Mouse (Mus musculus): ENCODE measurements around the gene Bcl7c. TPM values are rescaled to one million over a fixed set of nuclear protein-coding genes. Genes with fewer than 3 reads are reported as not detected.
"Not testable (repeated sequence)": the region's sequence is repeated elsewhere in the genome, so short reads cannot be mapped to it uniquely, and the experiment has no call there.

The Bcl7c gene
- polyA plus RNA-seq, 1 experiment from 2014 or later: 72.6 TPM

- ATAC-seq (ENCODE audit: low FRiP score): peak; percentile 90
- WGBS: under 1% methylated on average over 19 of the region's 19 CpGs
Measured at GRCm38 (mm10) chr7:127745251-127745651, 36.5 kb upstream of the Bcl7c start.

GRCm38 (mm10) chr7:127744366-127745045 lies 35.8 kb upstream of the Bcl7c start, which contains the start of gene Fbxl19:
Gene Fbxl19, plus strand, starts transcription at chr7:127744543.
- 2% methylated on average over 26 of the region's 26 CpGs for WGBS
- Histone ChIP-seq H3K9ac (peak within 1 kb of the TSS; percentile 96), H3K9me3 (no peaks in the 10 kb centered on the region), H3K36me3 (replicated peaks) (peaks cover 17% of the 10 kb centered on the region), H3K27ac (peak within 1 kb of the TSS; percentile 94), H3K4me1 (peaks cover 25% of the 10 kb centered on the region), H3K27me3 (no peaks in the 10 kb centered on the region), H3K4me2 (peak within 1 kb of the TSS; percentile 84), H3K4me3 (replicated peaks) (peak within 1 kb of the TSS; percentile 91)
- no peak for ATAC-seq (ENCODE audit: low FRiP score)

More at GRCm38 (mm10) chr7:127745251-127745651, 36.5 kb upstream of the Bcl7c start:
- Histone ChIP-seq H3K27me3 (no peaks in the 10 kb centered on the region), H3K9ac (peak overlapping the region; percentile 96), H3K4me2 (peak overlapping the region; percentile 84), H3K4me3 (replicated peaks) (peak overlapping the region; percentile 91), H3K36me3 (replicated peaks) (peaks cover 24% of the 10 kb centered on the region), H3K4me1 (peaks cover 25% of the 10 kb centered on the region), H3K27ac (peak overlapping the region; percentile 94), H3K9me3 (no peaks in the 10 kb centered on the region)

- not testable (repeated sequence) for H3K4me3 ChIP-seq (replicated peaks); H3K9ac ChIP-seq; H3K4me2 ChIP-seq; H3K9me3 ChIP-seq; H3K27ac ChIP-seq; H3K36me3 ChIP-seq (replicated peaks); H3K4me1 ChIP-seq; ATAC-seq (ENCODE audit: low FRiP score); H3K27me3 ChIP-seq
- no CpG with 5 or more reads among the region's 5 CpGs for WGBS
Measured at GRCm38 (mm10) chr7:127732066-127732465, 23.3 kb upstream of the Bcl7c start, which contains the start of gene Ctf2. Gene Ctf2, minus strand, starts transcription at chr7:127732166.

- H3K9me3 ChIP-seq: no peaks in the 10 kb centered on the region
- no peak overlapping the region for H3K9ac ChIP-seq
- no peak overlapping the region for H3K4me2 ChIP-seq
- no peaks in the 10 kb centered on the region for H3K4me1 ChIP-seq
- no peak for ATAC-seq (ENCODE audit: low FRiP score)
- no peaks in the 10 kb centered on the region for H3K27me3 ChIP-seq
- H3K4me3 ChIP-seq (replicated peaks): no peak overlapping the region
- H3K36me3 ChIP-seq (replicated peaks): no peaks in the 10 kb centered on the region
- WGBS: 74% methylated on average over 4 of the region's 4 CpGs
- H3K27ac ChIP-seq: no peak overlapping the region
Measured at GRCm38 (mm10) chr7:127730170-127730569, 21.4 kb upstream of the Bcl7c start.

GRCm38 (mm10) chr7:127727898-127728297 lies 19.2 kb upstream of the Bcl7c start:
- H3K4me1 ChIP-seq: no peaks in the 10 kb centered on the region
- 88% methylated on average over 7 of the region's 7 CpGs for WGBS
- H3K4me2 ChIP-seq: no peak overlapping the region
- no peaks in the 10 kb centered on the region for H3K9me3 ChIP-seq
- no peak for ATAC-seq (ENCODE audit: low FRiP score)
- no peak overlapping the region for H3K9ac ChIP-seq
- H3K4me3 ChIP-seq (replicated peaks): no peak overlapping the region
- H3K27ac ChIP-seq: no peak overlapping the region
- no peaks in the 10 kb centered on the region for H3K36me3 ChIP-seq (replicated peaks)
- H3K27me3 ChIP-seq: no peaks in the 10 kb centered on the region

DNA sequence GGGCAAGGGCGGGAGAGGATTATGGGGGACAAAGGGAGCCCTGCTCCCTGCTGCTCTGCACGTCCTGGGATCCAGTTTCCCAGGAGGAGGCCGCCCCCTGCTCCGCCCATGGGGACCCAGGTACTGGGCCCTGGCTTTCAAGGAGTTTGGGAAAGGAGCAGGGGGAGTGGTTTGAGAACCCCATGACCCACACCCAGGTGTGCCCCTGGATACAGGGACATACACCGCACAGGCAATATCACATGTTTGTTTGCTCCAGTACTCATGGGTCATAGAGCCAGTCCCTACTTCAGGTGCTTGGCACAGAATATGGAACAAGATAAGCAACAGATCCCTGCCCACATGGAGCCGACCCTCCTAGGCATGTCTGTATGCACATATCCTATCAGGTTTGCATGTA lies 17.2 kb upstream of the Bcl7c start:
- no peaks in the 10 kb centered on the region for H3K4me1 ChIP-seq
- H3K4me2 ChIP-seq: no peak overlapping the region
- no peak overlapping the region for H3K9ac ChIP-seq
- no peak for ATAC-seq (ENCODE audit: low FRiP score)
- WGBS: 44% methylated on average over 6 of the region's 6 CpGs
- H3K4me3 ChIP-seq (replicated peaks): no peak overlapping the region
- no peak overlapping the region for H3K27ac ChIP-seq
- no peaks in the 10 kb centered on the region for H3K9me3 ChIP-seq
- no peaks in the 10 kb centered on the region for H3K27me3 ChIP-seq
- no peaks in the 10 kb centered on the region for H3K36me3 ChIP-seq (replicated peaks)

DNA sequence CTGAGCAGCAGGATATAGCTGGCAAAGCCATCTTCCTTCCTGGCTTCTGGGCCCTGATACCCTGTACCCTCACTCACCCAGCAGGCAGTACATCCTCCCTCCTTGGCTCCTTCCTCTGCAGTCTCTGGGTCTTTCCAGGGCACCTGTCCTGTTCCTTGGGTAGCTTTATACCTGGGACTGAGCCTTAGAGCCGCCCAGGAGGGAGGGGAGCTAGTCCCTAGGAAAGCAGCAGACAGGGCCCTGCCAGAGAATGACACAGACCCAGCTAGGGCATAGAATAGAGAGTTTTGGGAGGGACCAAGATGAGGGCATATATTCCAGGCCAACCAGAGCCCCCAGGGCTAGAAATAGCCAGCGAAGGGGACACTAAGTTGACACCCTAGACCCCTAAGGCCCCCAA lies 16.8 kb upstream of the Bcl7c start:
- H3K4me3 ChIP-seq (replicated peaks): no peak overlapping the region
- ATAC-seq (ENCODE audit: low FRiP score): no peak
- H3K9ac ChIP-seq: no peak overlapping the region
- no peaks in the 10 kb centered on the region for H3K4me1 ChIP-seq
- H3K9me3 ChIP-seq: no peaks in the 10 kb centered on the region
- no peak overlapping the region for H3K4me2 ChIP-seq
- 40% methylated on average over 2 of the region's 2 CpGs for WGBS
- no peaks in the 10 kb centered on the region for H3K27me3 ChIP-seq
- H3K27ac ChIP-seq: no peak overlapping the region
- no peaks in the 10 kb centered on the region for H3K36me3 ChIP-seq (replicated peaks)

GRCm38 (mm10) chr7:127719258-127719657 lies 10.5 kb upstream of the Bcl7c start:
- WGBS: 89% methylated on average over 6 of the region's 6 CpGs
- no peak overlapping the region for H3K4me3 ChIP-seq (replicated peaks)
- ATAC-seq (ENCODE audit: low FRiP score): no peak
- no peaks in the 10 kb centered on the region for H3K27me3 ChIP-seq
- H3K36me3 ChIP-seq (replicated peaks): no peaks in the 10 kb centered on the region
- no peak overlapping the region for H3K27ac ChIP-seq
- H3K4me1 ChIP-seq: peaks cover 7% of the 10 kb centered on the region
- no peak overlapping the region for H3K9ac ChIP-seq
- H3K4me2 ChIP-seq: no peak overlapping the region
- no peaks in the 10 kb centered on the region for H3K9me3 ChIP-seq

GRCm38 (mm10) chr7:127718339-127718738 lies 9.6 kb upstream of the Bcl7c start:
- 85% methylated on average over 6 of the region's 6 CpGs for WGBS
- H3K36me3 ChIP-seq (replicated peaks): no peaks in the 10 kb centered on the region
- no peak overlapping the region for H3K27ac ChIP-seq
- no peaks in the 10 kb centered on the region for H3K9me3 ChIP-seq
- no peaks in the 10 kb centered on the region for H3K27me3 ChIP-seq
- H3K9ac ChIP-seq: no peak overlapping the region
- H3K4me3 ChIP-seq (replicated peaks): no peak overlapping the region
- peaks cover 9% of the 10 kb centered on the region for H3K4me1 ChIP-seq
- no peak for ATAC-seq (ENCODE audit: low FRiP score)
- no peak overlapping the region for H3K4me2 ChIP-seq

DNA sequence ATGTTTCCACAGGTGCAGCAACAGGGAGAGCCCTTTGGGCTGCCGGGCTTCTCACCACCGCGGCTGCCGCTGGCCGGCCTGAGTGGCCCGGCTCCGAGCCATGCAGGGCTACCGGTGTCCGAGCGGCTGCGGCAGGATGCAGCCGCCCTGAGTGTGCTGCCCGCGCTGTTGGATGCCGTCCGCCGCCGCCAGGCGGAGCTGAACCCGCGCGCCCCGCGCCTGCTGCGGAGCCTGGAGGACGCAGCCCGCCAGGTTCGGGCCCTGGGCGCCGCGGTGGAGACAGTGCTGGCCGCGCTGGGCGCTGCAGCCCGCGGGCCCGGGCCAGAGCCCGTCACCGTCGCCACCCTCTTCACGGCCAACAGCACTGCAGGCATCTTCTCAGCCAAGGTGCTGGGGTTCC lies 8.3 kb upstream of the Bcl7c start:
- Histone ChIP-seq H3K4me3 (replicated peaks) (peak overlapping the region; percentile 39), H3K27me3 (no peaks in the 10 kb centered on the region), H3K4me2 (peak overlapping the region; percentile 65), H3K36me3 (replicated peaks) (no peaks in the 10 kb centered on the region), H3K9me3 (no peaks in the 10 kb centered on the region), H3K4me1 (peaks cover 23% of the 10 kb centered on the region), H3K9ac (peak overlapping the region; percentile 41), H3K27ac (peak overlapping the region; percentile 31; the same call in 1 of the 2 replicates)
- ATAC-seq (ENCODE audit: low FRiP score): peak; percentile 52
- WGBS: 1% methylated on average over 41 of the region's 41 CpGs

- no peaks in the 10 kb centered on the region for H3K9me3 ChIP-seq
- no peak overlapping the region for H3K9ac ChIP-seq
- no peaks in the 10 kb centered on the region for H3K27me3 ChIP-seq
- 88% methylated on average over 4 of the region's 4 CpGs for WGBS
- no peak overlapping the region for H3K4me3 ChIP-seq (replicated peaks)
- ATAC-seq (ENCODE audit: low FRiP score): no peak
- H3K4me1 ChIP-seq: peaks cover 28% of the 10 kb centered on the region
- no peak overlapping the region for H3K4me2 ChIP-seq
- no peaks in the 10 kb centered on the region for H3K36me3 ChIP-seq (replicated peaks)
- no peak overlapping the region for H3K27ac ChIP-seq
Measured at GRCm38 (mm10) chr7:127714816-127715215, 6.1 kb upstream of the Bcl7c start.

DNA sequence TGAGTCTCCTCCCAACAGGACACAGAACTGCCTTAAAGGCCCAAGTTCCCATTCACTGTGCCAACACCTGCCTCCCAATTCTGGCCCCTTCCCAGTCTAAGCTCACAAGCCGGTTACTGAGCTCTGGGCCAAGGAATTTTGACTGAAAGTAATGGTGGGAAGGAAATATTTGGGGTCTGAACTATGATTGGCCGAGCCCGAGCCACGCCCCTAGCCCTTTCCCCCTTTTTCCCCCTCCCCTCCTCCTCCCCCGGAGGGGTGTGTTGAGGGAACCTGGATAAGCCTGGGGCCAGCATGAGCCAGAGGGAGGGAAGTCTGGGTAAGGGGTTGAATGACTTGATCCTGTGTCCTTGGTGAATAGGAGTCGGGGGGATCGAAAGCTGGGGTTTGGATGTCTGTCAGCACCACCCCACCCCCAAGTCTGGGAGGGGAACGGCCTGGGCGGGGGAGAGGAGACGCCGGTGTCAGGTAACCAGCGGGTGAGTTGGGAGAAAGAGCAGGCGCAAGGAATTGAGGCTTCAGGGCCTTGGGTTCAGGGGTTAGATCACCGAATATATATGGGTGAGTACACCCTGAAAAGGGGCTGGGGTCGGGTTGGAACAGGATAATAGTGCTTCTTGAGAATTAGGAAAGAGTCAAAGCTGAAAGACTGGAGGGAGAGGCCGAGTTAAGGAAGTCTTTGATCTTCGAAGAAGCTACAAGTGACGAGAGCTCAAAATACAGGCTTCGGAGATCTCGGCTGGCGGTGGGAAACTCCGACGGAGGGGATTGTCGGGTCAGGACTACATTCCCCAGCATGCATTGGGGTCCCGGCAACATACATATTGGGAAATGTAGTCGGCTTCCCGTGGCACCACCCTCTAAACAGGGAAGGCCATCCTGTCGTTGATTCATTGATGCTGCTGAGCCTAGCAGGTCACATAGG lies 4.0 kb upstream of the Bcl7c start, which contains the start of gene Ctf1:
Gene Ctf1 (plus strand): TSS at position 276 of the 925 bp plus-strand sequence.
- H3K27me3 ChIP-seq: no peaks in the 10 kb centered on the region
- H3K27ac ChIP-seq: peak within 1 kb of the TSS; percentile 85
- 0 out of 2 replicates have a peak within 1 kb of the TSS, but pooled peaks have one; percentile 21 for H3K9ac ChIP-seq
- H3K36me3 ChIP-seq (replicated peaks): no peaks in the 10 kb centered on the region
- peak within 1 kb of the TSS; percentile 57 for H3K4me2 ChIP-seq
- peak; percentile 47 for ATAC-seq (ENCODE audit: low FRiP score)
- H3K4me1 ChIP-seq: peaks cover 39% of the 10 kb centered on the region
- no peaks in the 10 kb centered on the region for H3K9me3 ChIP-seq
- 2% methylated on average over 28 of the region's 28 CpGs for WGBS
- peak within 1 kb of the TSS; percentile 31 for H3K4me3 ChIP-seq (replicated peaks)
